Mouse (Mus musculus) brain, embryonic 14.5 days (tissue): ENCODE data around the gene 0610010F05Rik.

Experiments used
- CTCF ChIP-seq: fragments of 200-500 bp; IDR thresholded peaks from 2 replicates; pipeline ENCODE4 v1.5.1; 2012; ENCODE audit warnings: inconsistent platforms, mild to moderate bottlenecking, moderate library complexity, borderline replicate concordance; ENCODE audit not compliant: insufficient read depth, insufficient read length; ENCODE audit errors: extremely low read depth
- POLR2A ChIP-seq: fragments of 200-500 bp; IDR thresholded peaks from 2 replicates; pipeline ENCODE4 v1.6.1; 2012; ENCODE audit warnings: mild to moderate bottlenecking, inconsistent platforms, borderline replicate concordance; ENCODE audit not compliant: poor library complexity, insufficient read depth, insufficient read length, severe bottlenecking; ENCODE audit errors: extremely low read depth

DNA sequence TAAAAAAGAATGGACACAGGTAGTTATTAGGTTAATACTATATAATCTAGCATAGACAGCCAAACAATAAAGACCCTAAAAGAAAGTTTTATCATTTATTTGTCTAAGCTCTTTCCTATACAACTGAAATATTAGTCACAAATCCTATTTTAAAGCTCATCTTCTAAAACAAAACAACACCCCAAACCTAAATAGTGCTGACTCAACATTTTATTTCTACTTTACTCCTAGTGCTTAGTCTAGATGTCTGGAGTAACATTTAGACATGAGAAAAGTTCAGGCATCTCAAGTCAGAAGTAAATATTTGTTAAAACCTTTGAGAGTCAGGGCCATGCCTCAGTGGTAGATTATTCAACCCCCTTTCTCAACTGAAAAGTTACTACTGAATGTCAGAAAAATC lies 14.0 kb upstream of the 0610010F05Rik start:
- TF ChIP-seq CTCF: no peak
- TF ChIP-seq POLR2A: no peak
